ENCODE assay signal across 16 mouse cellular contexts in the genomic region with DNA sequence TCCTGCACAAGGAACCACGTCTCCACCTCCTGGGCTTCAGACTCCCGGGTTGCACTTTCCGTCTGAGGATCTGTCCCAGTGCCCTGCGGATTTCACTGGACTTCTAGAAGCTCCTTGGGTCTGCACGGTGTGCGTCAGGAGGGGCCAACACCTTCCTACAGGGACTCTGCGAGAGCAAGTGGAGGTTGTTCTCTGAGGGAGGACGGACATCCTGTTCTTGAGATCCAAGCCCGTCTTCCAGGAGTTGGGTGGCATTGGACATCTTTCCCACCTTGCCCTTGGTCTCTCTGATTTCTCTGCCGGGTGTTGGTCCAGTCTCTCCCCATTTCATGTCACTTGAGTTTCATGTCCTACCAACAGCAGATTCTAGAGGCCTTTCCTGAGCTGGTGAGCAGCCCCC. TPM values are rescaled to one million over a fixed set of nuclear protein-coding genes. Genes with fewer than 3 reads are reported as not detected.
DNase-seq lines count a peak whose midpoint lies in the region; ATAC-seq and TF ChIP-seq lines count a peak whose summit lies in the region.
"Had no signal": no experiment of that assay in that cellular context is flagged by ENCODE, and none has a peak within 500 bp of the region (broad histone marks: within the 10 kb centered on the region; RNA-seq: fewer than 3 reads in every experiment).

A gene (minus strand): TSS at position 101 of the 400 bp plus-strand sequence.

- 81% methylated on average over 10 of the region's 10 CpGs for WGBS in kidney, embryonic 15.5 days
- WGBS in embryonic facial prominence, embryonic 14.5 days, result 85% methylated on average over 10 of the region's 10 CpGs
- 85% methylated on average over 10 of the region's 10 CpGs for WGBS in intestine, postnatal 0 days
- 74% methylated on average over 10 of the region's 10 CpGs for WGBS in liver, embryonic 16.5 days (ENCODE audit: insufficient replicate concordance)
- 92% methylated on average over 10 of the region's 10 CpGs for WGBS in hindbrain, embryonic 16.5 days

- H3K27ac ChIP-seq in kidney, embryonic 15.5 days, result peak within 1 kb of the TSS; percentile 59
- no peak within 1 kb of the TSS for H3K27ac ChIP-seq in embryonic facial prominence, embryonic 14.5 days (replicated peaks; ENCODE audit: low read depth, low read length)
- no peak within 1 kb of the TSS for H3K27ac ChIP-seq in intestine, postnatal 0 days (ENCODE audit: low read depth, low read length)
- H3K27ac ChIP-seq in liver, embryonic 16.5 days (ENCODE audit: low read length), result no peak within 1 kb of the TSS
- H3K27ac ChIP-seq in hindbrain, embryonic 16.5 days (ENCODE audit: low read depth, low read length), result no peak within 1 kb of the TSS
- H3K27ac ChIP-seq: forebrain, embryonic 10.5 days; neural tube, embryonic 12.5 days had no signal

- H3K9ac ChIP-seq in kidney, embryonic 15.5 days, result no peak within 1 kb of the TSS
- H3K9ac ChIP-seq in embryonic facial prominence, embryonic 14.5 days (ENCODE audit: low read depth, low read length), result 0 out of 2 replicates have a peak within 1 kb of the TSS, but pooled peaks have one; percentile 19
- no peak within 1 kb of the TSS for H3K9ac ChIP-seq in intestine, postnatal 0 days (ENCODE audit: low read depth, low read length)
- no peak within 1 kb of the TSS for H3K9ac ChIP-seq in liver, embryonic 16.5 days (ENCODE audit: low read depth, low read length)
- H3K9ac ChIP-seq in hindbrain, embryonic 16.5 days (ENCODE audit: low read depth, low read length), result no peak within 1 kb of the TSS
- H3K9ac ChIP-seq: neural tube, embryonic 12.5 days had no signal

- H3K4me3 ChIP-seq in kidney, embryonic 15.5 days (replicated peaks), result no peak within 1 kb of the TSS
- H3K4me3 ChIP-seq in embryonic facial prominence, embryonic 14.5 days (ENCODE audit: low read depth, low read length), result no peak within 1 kb of the TSS
- no peak within 1 kb of the TSS for H3K4me3 ChIP-seq in intestine, postnatal 0 days (ENCODE audit: low read depth, low read length)
- H3K4me3 ChIP-seq in liver, embryonic 16.5 days (ENCODE audit: low read depth, low read length), result no peak within 1 kb of the TSS
- no peak within 1 kb of the TSS for H3K4me3 ChIP-seq in hindbrain, embryonic 16.5 days (ENCODE audit: low read length)
- H3K4me3 ChIP-seq: forebrain, embryonic 10.5 days; neural tube, embryonic 12.5 days had no signal

- peak within 1 kb of the TSS; percentile 51 for H3K4me2 ChIP-seq in kidney, embryonic 15.5 days
- H3K4me2 ChIP-seq in embryonic facial prominence, embryonic 14.5 days (ENCODE audit: low read depth, low read length), result peak within 1 kb of the TSS; percentile 33
- peak within 1 kb of the TSS; percentile 43; the same call in 1 of the 2 replicates for H3K4me2 ChIP-seq in intestine, postnatal 0 days (replicated peaks; ENCODE audit: low read depth)
- peak within 1 kb of the TSS; percentile 42 for H3K4me2 ChIP-seq in liver, embryonic 16.5 days (ENCODE audit: low read depth, low read length)
- no peak within 1 kb of the TSS for H3K4me2 ChIP-seq in hindbrain, embryonic 16.5 days (ENCODE audit: low read length)
- H3K4me2 ChIP-seq: neural tube, embryonic 12.5 days had no signal

- no peak for TF ChIP-seq CTCF in intestine, postnatal 0 days (IDR thresholded peaks at IDR 0.05; ENCODE audit: low read depth)

- H3K27me3 ChIP-seq in kidney, embryonic 15.5 days, result no peaks in the 10 kb centered on the region
- no peaks in the 10 kb centered on the region for H3K27me3 ChIP-seq in embryonic facial prominence, embryonic 14.5 days (replicated peaks; ENCODE audit: control insufficient read depth, insufficient read depth, low read length)
- no peaks in the 10 kb centered on the region for H3K27me3 ChIP-seq in intestine, postnatal 0 days (replicated peaks; ENCODE audit: control insufficient read depth, insufficient read depth, low read length)
- no peaks in the 10 kb centered on the region; the same call in 1 of the 2 replicates for H3K27me3 ChIP-seq in liver, embryonic 16.5 days (ENCODE audit: control insufficient read depth, insufficient read depth, low read depth, low read length)
- no peaks in the 10 kb centered on the region for H3K27me3 ChIP-seq in hindbrain, embryonic 16.5 days (replicated peaks; ENCODE audit: control insufficient read depth, insufficient read depth, low read length)
- H3K27me3 ChIP-seq: neural tube, embryonic 12.5 days had no signal

- peaks cover 31% of the 10 kb centered on the region for H3K4me1 ChIP-seq in kidney, embryonic 15.5 days
- peaks cover 6% of the 10 kb centered on the region for H3K4me1 ChIP-seq in embryonic facial prominence, embryonic 14.5 days (ENCODE audit: control insufficient read depth, insufficient read depth, low read length)
- no peaks in the 10 kb centered on the region for H3K4me1 ChIP-seq in intestine, postnatal 0 days (replicated peaks; ENCODE audit: control insufficient read depth, insufficient read depth, low read length)
- no peaks in the 10 kb centered on the region; the same call in none of the 2 replicates for H3K4me1 ChIP-seq in liver, embryonic 16.5 days (ENCODE audit: control insufficient read depth, low read depth, low read length)
- peaks cover 18% of the 10 kb centered on the region for H3K4me1 ChIP-seq in hindbrain, embryonic 16.5 days (ENCODE audit: control insufficient read depth, insufficient read depth, low read depth, low read length)
- H3K4me1 ChIP-seq: neural tube, embryonic 12.5 days had no signal

- no peak for DNase-seq in kidney, postnatal 10 days
- DNase-seq in embryonic facial prominence, embryonic 14.5 days (ENCODE audit: low spot score), result no peak
- no peak for DNase-seq in right cerebral cortex, postnatal 36 days (ENCODE audit: low spot score in 2 of 2)
- no peak for DNase-seq in urinary bladder, postnatal 25 days (ENCODE audit: low spot score)
- DNase-seq: heart, postnatal 14 days; midbrain, embryonic 14.5 days; right cerebral cortex, adult 18-20 months; thymus, adult 18-20 months had no signal

- H3K9me3 ChIP-seq in kidney, embryonic 15.5 days (replicated peaks), result no peaks in the 10 kb centered on the region
- H3K9me3 ChIP-seq in embryonic facial prominence, embryonic 14.5 days (ENCODE audit: control insufficient read depth, low read length), result no peaks in the 10 kb centered on the region
- no peaks in the 10 kb centered on the region for H3K9me3 ChIP-seq in intestine, postnatal 0 days (ENCODE audit: control insufficient read depth)
- no peaks in the 10 kb centered on the region for H3K9me3 ChIP-seq in liver, embryonic 16.5 days (replicated peaks; ENCODE audit: control insufficient read depth, low read length)
- H3K9me3 ChIP-seq in hindbrain, embryonic 16.5 days (ENCODE audit: control insufficient read depth, low read length), result no peaks in the 10 kb centered on the region
- H3K9me3 ChIP-seq: forebrain, embryonic 10.5 days; G1E; neural tube, embryonic 12.5 days had no signal

- H3K36me3 ChIP-seq in kidney, embryonic 15.5 days, result no peaks in the 10 kb centered on the region
- H3K36me3 ChIP-seq in embryonic facial prominence, embryonic 14.5 days (ENCODE audit: control insufficient read depth, insufficient read depth, low read length), result no peaks in the 10 kb centered on the region
- no peaks in the 10 kb centered on the region for H3K36me3 ChIP-seq in intestine, postnatal 0 days (ENCODE audit: control insufficient read depth, insufficient read depth)
- no peaks in the 10 kb centered on the region for H3K36me3 ChIP-seq in liver, embryonic 16.5 days (ENCODE audit: control insufficient read depth, insufficient read depth)
- no peaks in the 10 kb centered on the region for H3K36me3 ChIP-seq in hindbrain, embryonic 16.5 days (ENCODE audit: control insufficient read depth, insufficient read depth, low read length)
- H3K36me3 ChIP-seq: forebrain, embryonic 10.5 days; G1E; neural tube, embryonic 12.5 days had no signal

- no peak for ATAC-seq in kidney, embryonic 15.5 days (replicated peaks; ENCODE audit: low FRiP score)
- ATAC-seq in embryonic facial prominence, embryonic 14.5 days (ENCODE audit: low read depth), result no peak
- no peak for ATAC-seq in intestine, postnatal 0 days
- ATAC-seq in liver, embryonic 16.5 days (ENCODE audit: low read depth), result no peak
- no peak for ATAC-seq in hindbrain, embryonic 16.5 days

RNA-seq across cellular contexts. Expression of the gene that starts here (rescaled TPM):
- 0.36 and 0.40 TPM in 2 replicates for polyA plus RNA-seq in kidney, embryonic 15.5 days (2015; fragmentation: Nextera tagmentation; extraction: Ambion mirVana)
- polyA plus RNA-seq in embryonic facial prominence, embryonic 14.5 days (2014; fragmentation: Nextera tagmentation; extraction: Ambion mirVana), result 0.56 and 1.2 TPM in 2 replicates
- not detected in 2 replicates for polyA plus RNA-seq in intestine, postnatal 0 days (2015; fragmentation: Nextera tagmentation; extraction: Ambion mirVana)
- polyA plus RNA-seq in liver, embryonic 16.5 days (2015; fragmentation: Nextera tagmentation; extraction: Ambion mirVana), result not detected in 2 replicates
- polyA plus RNA-seq in hindbrain, embryonic 16.5 days (2015; fragmentation: Nextera tagmentation; extraction: Ambion mirVana), result 0.61 and 0.69 TPM in 2 replicates
- polyA plus RNA-seq: C2C12, G1E had no signal
